Mouse (Mus musculus) left cerebral cortex, postnatal 25 days (tissue): Measurements from ENCODE around the gene Rpl3l. TPM values are rescaled to one million over a fixed set of nuclear protein-coding genes. Genes with fewer than 3 reads are reported as not detected.

Experiments
- DNase-seq, 2 experiments: peaks; one replicate each; pipeline ENCODE4 v3.0.0; 2022; ENCODE audit warnings: low spot score in 2 of 2, mixed read lengths in 1 of 2
- intact Hi-C: fragments of 180-260 bp; cut with DNase I; formaldehyde crosslinking; loops from one replicate; pipeline ENCODE4 v1.15.1; 2025
- total RNA-seq, 2 experiments: library from RNA; stranded (reverse); gene quantifications; 2 replicates each; pipeline ENCODE4 v1.2.3; 2021

The Rpl3l gene
- total RNA-seq, 2 experiments from 2014 or later: 0.34 TPM; not detected in 1

DNA sequence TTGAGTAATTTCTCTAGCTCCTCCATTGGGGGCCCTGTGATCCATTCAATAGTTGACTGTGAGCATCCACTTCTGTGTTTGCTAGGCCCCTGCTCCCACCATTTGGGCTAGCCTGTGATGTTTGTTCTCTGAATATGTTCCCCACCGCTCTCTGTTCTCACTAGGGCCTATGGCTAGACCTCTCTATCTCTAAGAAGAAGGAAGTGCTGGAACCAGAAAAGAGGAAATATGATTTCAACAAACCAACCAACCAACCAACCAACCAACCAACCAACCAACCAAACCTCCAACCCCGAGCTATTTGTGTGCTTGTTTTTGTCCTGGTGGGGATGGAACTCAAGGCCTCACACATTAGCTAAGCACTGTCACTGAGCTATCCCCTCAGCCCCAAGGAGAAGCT is 53.2 kb downstream of the Rpl3l start:
- DNase-seq: no peak
- intact Hi-C loops: no loop called here

Other genes starting within 250 kb of the Rpl3l start
- gene Mlst8, start 248.7 kb upstream of the Rpl3l start, total RNA-seq: 10 to 100 TPM; 30.0 to 32.2 TPM
- 100 to 1,000 TPM; 115 to 121 TPM for gene Caskin1, start 239.2 kb upstream of the Rpl3l start, total RNA-seq
- 10 to 100 TPM; 75.1 to 77.7 TPM for gene Traf7, start 199.9 kb upstream of the Rpl3l start, total RNA-seq
- gene Rab26, start 193.6 kb upstream of the Rpl3l start, total RNA-seq: 10 to 100 TPM; 53.4 to 59.5 TPM
- gene Pkd1, start 178.0 kb upstream of the Rpl3l start, total RNA-seq: 10 to 100 TPM; 66.4 to 84.7 TPM
- 100 to 1,000 TPM; 136 to 150 TPM for gene Tsc2, start 95.2 kb upstream of the Rpl3l start, total RNA-seq
- 1 to 10 TPM; 3.3 to 6.5 TPM for gene Nthl1, start 95.1 kb upstream of the Rpl3l start, total RNA-seq
- 10 to 100 TPM; 48.0 to 49.9 TPM for gene Slc9a3r2, start 77.5 kb upstream of the Rpl3l start, total RNA-seq
- 1 to 10 TPM in 1 of 2 experiments, not detected in 1; 1.2 TPM for gene Npw, start 69.4 kb upstream of the Rpl3l start, total RNA-seq
- 10 to 100 TPM; 38.5 to 39.3 TPM for gene Zfp598, start 58.1 kb upstream of the Rpl3l start, total RNA-seq
- 100 to 1,000 TPM; 203 to 214 TPM for gene Syngr3, start 37.9 kb upstream of the Rpl3l start, total RNA-seq
- gene Gfer, start 31.7 kb upstream of the Rpl3l start, total RNA-seq: 10 to 100 TPM; 19.9 to 20.2 TPM
- gene Noxo1, start 31.6 kb upstream of the Rpl3l start, total RNA-seq: 1 to 10 TPM; 3.1 to 3.7 TPM
- 10 to 100 TPM; 26.1 to 27.4 TPM for gene Tbl3, start 20.2 kb upstream of the Rpl3l start, total RNA-seq
- not detected for gene Rnf151, start 9.8 kb upstream of the Rpl3l start, total RNA-seq
- 100 to 1,000 TPM; 300 to 313 TPM for gene Rps2, start 9.7 kb upstream of the Rpl3l start, total RNA-seq
- gene Ndufb10, start 3.3 kb upstream of the Rpl3l start, total RNA-seq: 100 to 1,000 TPM; 196 to 198 TPM
- gene Msrb1, start 8.8 kb downstream of the Rpl3l start, total RNA-seq: 10 to 100 TPM; 31.4 to 35.8 TPM
- gene Hs3st6, start 25.2 kb downstream of the Rpl3l start, total RNA-seq: under 1 TPM; 0.48 to 0.73 TPM
- not detected for gene Meiob, start 76.5 kb downstream of the Rpl3l start, total RNA-seq
- gene Hagh, start 112.3 kb downstream of the Rpl3l start, total RNA-seq: 100 to 1,000 TPM; 133 to 141 TPM
- 10 to 100 TPM; 17.6 to 20.9 TPM for gene Fahd1, start 122.5 kb downstream of the Rpl3l start, total RNA-seq
- not detected for gene Igfals, start 138.2 kb downstream of the Rpl3l start, total RNA-seq
- gene Nubp2, start 158.5 kb downstream of the Rpl3l start, total RNA-seq: 10 to 100 TPM; 32.7 to 33.6 TPM
- 10 to 100 TPM; 57.9 to 58.0 TPM for gene Spsb3, start 158.8 kb downstream of the Rpl3l start, total RNA-seq
- gene Eme2, start 167.3 kb downstream of the Rpl3l start, total RNA-seq: 10 to 100 TPM; 52.9 to 59.1 TPM
- 10 to 100 TPM; 64.6 to 69.9 TPM for gene Mrps34, start 167.3 kb downstream of the Rpl3l start, total RNA-seq
- 10 to 100 TPM; 47.4 to 47.5 TPM for gene Nme3, start 168.7 kb downstream of the Rpl3l start, total RNA-seq
- 100 to 1,000 TPM; 345 to 372 TPM for gene Mapk8ip3, start 209.2 kb downstream of the Rpl3l start, total RNA-seq
- 1 to 10 TPM; 5.5 to 5.6 TPM for gene Jpt2, start 232.9 kb downstream of the Rpl3l start, total RNA-seq